Mouse (Mus musculus): Measurements from ENCODE around the gene 9130213A22Rik. TPM values are rescaled to one million over a fixed set of nuclear protein-coding genes. Genes with fewer than 3 reads are reported as not detected.
A peak's percentile ranks its signal among the peaks of the same experiment; 100 is the strongest.

Gene 9130213A22Rik
- total and polyA plus RNA-seq, 2 experiments from 2014 or later: 0.62 to 0.69 TPM

DNA sequence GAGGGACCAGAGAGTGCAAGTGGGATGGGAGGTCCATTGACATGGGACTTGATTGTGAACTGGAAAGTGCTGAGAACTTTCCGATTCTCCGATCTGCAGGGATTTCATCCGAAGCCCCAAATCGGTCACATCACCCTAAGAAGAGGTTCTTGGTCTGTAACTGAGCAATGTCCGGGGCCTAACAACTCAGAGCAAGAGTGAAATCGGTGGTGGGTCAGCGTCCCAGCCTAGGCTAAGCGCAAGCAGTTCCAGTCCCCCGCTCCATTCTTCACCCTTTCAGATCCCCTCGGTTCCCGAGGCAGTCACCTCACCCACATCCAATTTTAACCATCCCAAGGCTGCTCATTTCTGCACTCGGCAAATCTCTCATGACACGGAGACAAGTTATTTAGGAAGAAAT is 52.3 kb downstream of the 9130213A22Rik start:
- Histone ChIP-seq H3K4me2 (ENCODE audit: low read depth) (peak overlapping the region; percentile 75), H3K27ac (ENCODE audit: low read depth, low read length) (peak overlapping the region; percentile 89), H3K36me3 (ENCODE audit: insufficient read depth) (no peaks in the 10 kb centered on the region), H3K4me1 (ENCODE audit: insufficient read depth) (peaks cover 12% of the 10 kb centered on the region), H3K27me3 (ENCODE audit: insufficient read depth, low read length) (no peaks in the 10 kb centered on the region), H3K9me3 (ENCODE audit: low read length) (no peaks in the 10 kb centered on the region), H3K4me3 (ENCODE audit: low read depth, low read length) (peak overlapping the region; percentile 53), H3K9ac (peak overlapping the region; percentile 69)
- TF ChIP-seq CTCF (IDR thresholded peaks at IDR 0.05; ENCODE audit: low read depth): no peak
- WGBS: 0% methylated on average over 13 of the region's 13 CpGs
- ATAC-seq (no peak), DNase-seq (no peak)

Other genes starting within 250 kb of the 9130213A22Rik start
- gene Rnf222, start 234.0 kb downstream of the 9130213A22Rik start, total RNA-seq (2014; rRNA removed): 0.24 TPM in 1 of 2 replicates, not detected in the other
- gene Rnf222, start 234.0 kb downstream of the 9130213A22Rik start, polyA plus RNA-seq (2015; fragmentation: Nextera tagmentation; extraction: Ambion mirVana): not detected in 2 replicates
- 1,229 and 1,850 TPM in 2 replicates for gene Rpl26, start 221.0 kb downstream of the 9130213A22Rik start, total RNA-seq (2014; rRNA removed)
- 585 and 820 TPM in 2 replicates for gene Rpl26, start 221.0 kb downstream of the 9130213A22Rik start, polyA plus RNA-seq (2015; fragmentation: Nextera tagmentation; extraction: Ambion mirVana)
- gene Odf4, start 195.5 kb downstream of the 9130213A22Rik start, total RNA-seq (2014; rRNA removed): 0.77 and 2.0 TPM in 2 replicates
- 0.42 TPM in 1 of 2 replicates, not detected in the other for gene Odf4, start 195.5 kb downstream of the 9130213A22Rik start, polyA plus RNA-seq (2015; fragmentation: Nextera tagmentation; extraction: Ambion mirVana)
- gene Arhgef15, start 165.1 kb downstream of the 9130213A22Rik start, total RNA-seq (2014; rRNA removed): 12.0 and 13.8 TPM in 2 replicates
- 9.6 and 17.8 TPM in 2 replicates for gene Arhgef15, start 165.1 kb downstream of the 9130213A22Rik start, polyA plus RNA-seq (2015; fragmentation: Nextera tagmentation; extraction: Ambion mirVana)
- gene Slc25a35, start 154.5 kb downstream of the 9130213A22Rik start, total RNA-seq (2014; rRNA removed): 1.3 and 1.4 TPM in 2 replicates
- 1.3 and 1.4 TPM in 2 replicates for gene Slc25a35, start 154.5 kb downstream of the 9130213A22Rik start, polyA plus RNA-seq (2015; fragmentation: Nextera tagmentation; extraction: Ambion mirVana)
- gene Rangrf, start 147.4 kb downstream of the 9130213A22Rik start, total RNA-seq (2014; rRNA removed): 21.7 and 28.9 TPM in 2 replicates
- gene Rangrf, start 147.4 kb downstream of the 9130213A22Rik start, polyA plus RNA-seq (2015; fragmentation: Nextera tagmentation; extraction: Ambion mirVana): 23.7 and 25.6 TPM in 2 replicates
- 22.9 and 29.7 TPM in 2 replicates for gene Pfas, start 114.1 kb downstream of the 9130213A22Rik start, total RNA-seq (2014; rRNA removed)
- 9.8 and 14.2 TPM in 2 replicates for gene Pfas, start 114.1 kb downstream of the 9130213A22Rik start, polyA plus RNA-seq (2015; fragmentation: Nextera tagmentation; extraction: Ambion mirVana)
- 51.0 and 63.6 TPM in 2 replicates for gene Ctc1, start 106.7 kb downstream of the 9130213A22Rik start, total RNA-seq (2014; rRNA removed)
- 41.0 and 47.1 TPM in 2 replicates for gene Ctc1, start 106.7 kb downstream of the 9130213A22Rik start, polyA plus RNA-seq (2015; fragmentation: Nextera tagmentation; extraction: Ambion mirVana)
- 8.5 and 12.5 TPM in 2 replicates for gene Aurkb, start 76.9 kb downstream of the 9130213A22Rik start, total RNA-seq (2014; rRNA removed)
- 11.5 and 13.9 TPM in 2 replicates for gene Aurkb, start 76.9 kb downstream of the 9130213A22Rik start, polyA plus RNA-seq (2015; fragmentation: Nextera tagmentation; extraction: Ambion mirVana)
- 32.8 and 33.7 TPM in 2 replicates for gene Borcs6, start 62.9 kb downstream of the 9130213A22Rik start, total RNA-seq (2014; rRNA removed)
- 20.9 and 21.7 TPM in 2 replicates for gene Borcs6, start 62.9 kb downstream of the 9130213A22Rik start, polyA plus RNA-seq (2015; fragmentation: Nextera tagmentation; extraction: Ambion mirVana)
- gene Tmem107, start 51.8 kb downstream of the 9130213A22Rik start, total RNA-seq (2014; rRNA removed): 32.7 and 45.6 TPM in 2 replicates
- gene Tmem107, start 51.8 kb downstream of the 9130213A22Rik start, polyA plus RNA-seq (2015; fragmentation: Nextera tagmentation; extraction: Ambion mirVana): 35.3 and 41.7 TPM in 2 replicates
- gene Vamp2, start 34.1 kb downstream of the 9130213A22Rik start, total RNA-seq (2014; rRNA removed): 76.8 and 104 TPM in 2 replicates
- 500 and 554 TPM in 2 replicates for gene Vamp2, start 34.1 kb downstream of the 9130213A22Rik start, polyA plus RNA-seq (2015; fragmentation: Nextera tagmentation; extraction: Ambion mirVana)
- gene Per1, start 27.4 kb downstream of the 9130213A22Rik start, total RNA-seq (2014; rRNA removed): 16.5 and 38.3 TPM in 2 replicates
- 15.2 and 16.7 TPM in 2 replicates for gene Per1, start 27.4 kb downstream of the 9130213A22Rik start, polyA plus RNA-seq (2015; fragmentation: Nextera tagmentation; extraction: Ambion mirVana)
- 1.2 and 1.6 TPM in 2 replicates for gene Hes7, start 2.2 kb downstream of the 9130213A22Rik start, total RNA-seq (2014; rRNA removed)
- gene Hes7, start 2.2 kb downstream of the 9130213A22Rik start, polyA plus RNA-seq (2015; fragmentation: Nextera tagmentation; extraction: Ambion mirVana): 1.1 and 1.3 TPM in 2 replicates
- 10.0 and 11.6 TPM in 2 replicates for gene Aloxe3, start 3.3 kb upstream of the 9130213A22Rik start, total RNA-seq (2014; rRNA removed)
- gene Aloxe3, start 3.3 kb upstream of the 9130213A22Rik start, polyA plus RNA-seq (2015; fragmentation: Nextera tagmentation; extraction: Ambion mirVana): 8.5 and 14.9 TPM in 2 replicates
- gene Alox12b, start 34.4 kb upstream of the 9130213A22Rik start, total RNA-seq (2014; rRNA removed): 0.19 and 0.38 TPM in 2 replicates
- 0.15 and 0.46 TPM in 2 replicates for gene Alox12b, start 34.4 kb upstream of the 9130213A22Rik start, polyA plus RNA-seq (2015; fragmentation: Nextera tagmentation; extraction: Ambion mirVana)
- 1.2 and 1.7 TPM in 2 replicates for gene Alox8, start 75.3 kb upstream of the 9130213A22Rik start, total RNA-seq (2014; rRNA removed)
- 0.34 and 0.54 TPM in 2 replicates for gene Alox8, start 75.3 kb upstream of the 9130213A22Rik start, polyA plus RNA-seq (2015; fragmentation: Nextera tagmentation; extraction: Ambion mirVana)
- 0.67 and 0.77 TPM in 2 replicates for gene Gucy2e, start 114.4 kb upstream of the 9130213A22Rik start, total RNA-seq (2014; rRNA removed)
- gene Gucy2e, start 114.4 kb upstream of the 9130213A22Rik start, polyA plus RNA-seq (2015; fragmentation: Nextera tagmentation; extraction: Ambion mirVana): 0.60 and 0.85 TPM in 2 replicates
- gene Cntrob, start 201.2 kb upstream of the 9130213A22Rik start, total RNA-seq (2014; rRNA removed): 20.5 and 35.7 TPM in 2 replicates
- gene Cntrob, start 201.2 kb upstream of the 9130213A22Rik start, polyA plus RNA-seq (2015; fragmentation: Nextera tagmentation; extraction: Ambion mirVana): 12.1 and 13.0 TPM in 2 replicates
- gene Trappc1, start 201.4 kb upstream of the 9130213A22Rik start, total RNA-seq (2014; rRNA removed): 124 and 133 TPM in 2 replicates
- 149 and 178 TPM in 2 replicates for gene Trappc1, start 201.4 kb upstream of the 9130213A22Rik start, polyA plus RNA-seq (2015; fragmentation: Nextera tagmentation; extraction: Ambion mirVana)
- 5.5 and 5.8 TPM in 2 replicates for gene Kcnab3, start 203.7 kb upstream of the 9130213A22Rik start, total RNA-seq (2014; rRNA removed)
- gene Kcnab3, start 203.7 kb upstream of the 9130213A22Rik start, polyA plus RNA-seq (2015; fragmentation: Nextera tagmentation; extraction: Ambion mirVana): 4.2 and 4.4 TPM in 2 replicates
- gene Rnf227, start 217.9 kb upstream of the 9130213A22Rik start, total RNA-seq (2014; rRNA removed): 190 and 225 TPM in 2 replicates
- 200 and 231 TPM in 2 replicates for gene Rnf227, start 217.9 kb upstream of the 9130213A22Rik start, polyA plus RNA-seq (2015; fragmentation: Nextera tagmentation; extraction: Ambion mirVana)
- 356 and 381 TPM in 2 replicates for gene Chd3, start 246.8 kb upstream of the 9130213A22Rik start, total RNA-seq (2014; rRNA removed)
- 55.3 and 74.7 TPM in 2 replicates for gene Chd3, start 246.8 kb upstream of the 9130213A22Rik start, polyA plus RNA-seq (2015; fragmentation: Nextera tagmentation; extraction: Ambion mirVana)